Mouse (Mus musculus) limb, embryonic 15.5 days (tissue): ENCODE results near the gene Vangl2. TPM values are rescaled to one million over a fixed set of nuclear protein-coding genes. Genes with fewer than 3 reads are reported as not detected.

Experiments used
- ATAC-seq: fragments of 200-750 bp; cut with Nextera tagmentation; 2 replicates; pipeline ENCODE4 v1.8.0; 2017; ENCODE audit warnings: low read depth, moderate TSS enrichment; ENCODE audit not compliant: insufficient number of reproducible peaks, low FRiP score, low TSS enrichment
- H3K27ac ChIP-seq: fragments of 300-500 bp; sonication (generic); 2 replicates; pipeline ENCODE4 v1.5.1; 2015; ENCODE audit warnings: moderate library complexity, mild to moderate bottlenecking, inconsistent platforms
- H3K27me3 ChIP-seq: fragments of 300-500 bp; sonication (generic); 2 replicates; pipeline ENCODE4 v1.6.1; 2015; ENCODE audit warnings: inconsistent platforms
- H3K36me3 ChIP-seq: fragments of 300-500 bp; sonication (generic); 2 replicates; pipeline ENCODE4 v1.6.1; 2015; ENCODE audit warnings: inconsistent platforms
- H3K4me1 ChIP-seq: fragments of 300-500 bp; sonication (generic); 2 replicates; pipeline ENCODE4 v1.6.1; 2015; ENCODE audit warnings: inconsistent platforms
- H3K4me2 ChIP-seq: fragments of 300-500 bp; sonication (generic); 2 replicates; pipeline ENCODE4 v1.6.1; 2015; ENCODE audit warnings: mild to moderate bottlenecking, inconsistent platforms
- H3K4me3 ChIP-seq: fragments of 300-500 bp; sonication (generic); 2 replicates; pipeline ENCODE4 v1.5.1; 2015; ENCODE audit warnings: mild to moderate bottlenecking, inconsistent platforms
- H3K9ac ChIP-seq: fragments of 300-500 bp; sonication (generic); 2 replicates; pipeline ENCODE4 v1.6.1; 2015; ENCODE audit warnings: inconsistent platforms
- H3K9me3 ChIP-seq: fragments of 300-500 bp; sonication (generic); 2 replicates; pipeline ENCODE4 v1.6.1; 2016; ENCODE audit warnings: inconsistent platforms
- WGBS: fragments of 180-500 bp; shearing (Covaris S2); methylation state at CpG from one replicate; pipeline ENCODE4 v1.1.7; 2015; 5-methylcytosine and 5-hydroxymethylcytosine counted together
- polyA plus RNA-seq: library from polyadenylated mRNA; unstranded; fragments of >200 nt; fragmentation: Nextera tagmentation; extraction: Ambion mirVana; gene quantifications from 2 replicates; pipeline ENCODE4 v1.2.1, GENCODE M21; 2015

Gene Vangl2
- polyA plus RNA-seq, 1 experiment from 2014 or later: 14.3 TPM

DNA sequence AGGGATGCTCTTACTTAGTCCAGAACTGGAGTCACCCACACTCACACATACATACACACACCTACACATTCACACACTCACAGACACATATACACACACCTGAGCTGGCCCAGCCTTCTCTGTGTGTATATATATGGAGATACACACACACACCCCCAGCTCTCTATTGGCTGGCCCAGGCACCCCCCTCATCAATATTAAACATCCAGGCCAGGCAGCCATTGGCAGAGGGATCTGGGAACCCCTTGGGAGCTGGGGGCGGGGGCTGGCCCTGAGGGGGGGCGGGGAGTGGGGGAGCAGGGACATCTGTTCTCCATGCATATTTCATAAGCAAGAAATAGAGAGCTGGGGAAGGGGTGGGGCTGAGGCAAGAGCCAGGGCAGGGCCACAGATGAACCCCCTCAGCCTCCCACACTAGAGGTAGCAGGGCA lies 29.3 kb upstream of the Vangl2 start, which contains the start of gene Nhlh1:
Nhlh1 (minus strand) TSS at position 83 of the 431 bp plus-strand sequence.
- no peak within 1 kb of the TSS for H3K9ac ChIP-seq
- H3K9me3 ChIP-seq: no peaks in the 10 kb centered on the region
- no peak within 1 kb of the TSS for H3K4me2 ChIP-seq
- H3K4me1 ChIP-seq: peaks cover 22% of the 10 kb centered on the region
- H3K27me3 ChIP-seq: peaks cover 39% of the 10 kb centered on the region
- WGBS: 37% methylated on average over 2 of the region's 2 CpGs
- ATAC-seq: no peak; the same call in 1 of the 2 replicates
- H3K36me3 ChIP-seq: no peaks in the 10 kb centered on the region
- no peak within 1 kb of the TSS for H3K4me3 ChIP-seq
- H3K27ac ChIP-seq: no peak within 1 kb of the TSS

DNA sequence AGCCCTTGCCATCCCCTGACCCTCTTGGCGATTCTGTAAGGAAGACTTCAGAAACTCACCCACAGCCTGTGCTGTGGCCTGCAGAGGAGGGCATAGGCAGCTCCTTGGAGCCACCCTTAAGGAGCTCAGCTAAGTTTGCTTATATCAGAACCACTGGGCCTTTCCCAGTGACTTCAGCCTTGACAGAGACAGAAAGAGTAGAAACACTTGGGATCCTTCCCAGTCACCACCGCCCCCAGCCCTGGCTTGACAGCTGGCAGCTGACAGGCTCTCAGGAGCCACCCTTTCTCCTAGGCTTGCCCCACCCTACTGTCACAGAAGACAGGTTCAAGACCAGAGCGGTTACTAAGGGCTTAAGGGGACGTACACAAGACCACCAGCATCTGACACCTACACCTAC lies 28.0 kb upstream of the Vangl2 start:
- Histone ChIP-seq H3K4me2 (no peak overlapping the region), H3K4me1 (peaks cover 22% of the 10 kb centered on the region), H3K27me3 (peaks cover 47% of the 10 kb centered on the region), H3K9me3 (no peaks in the 10 kb centered on the region), H3K9ac (no peak overlapping the region), H3K4me3 (no peak overlapping the region), H3K27ac (no peak overlapping the region), H3K36me3 (no peaks in the 10 kb centered on the region)
- no peak for ATAC-seq
- 79% methylated on average over 4 of the region's 4 CpGs for WGBS

DNA sequence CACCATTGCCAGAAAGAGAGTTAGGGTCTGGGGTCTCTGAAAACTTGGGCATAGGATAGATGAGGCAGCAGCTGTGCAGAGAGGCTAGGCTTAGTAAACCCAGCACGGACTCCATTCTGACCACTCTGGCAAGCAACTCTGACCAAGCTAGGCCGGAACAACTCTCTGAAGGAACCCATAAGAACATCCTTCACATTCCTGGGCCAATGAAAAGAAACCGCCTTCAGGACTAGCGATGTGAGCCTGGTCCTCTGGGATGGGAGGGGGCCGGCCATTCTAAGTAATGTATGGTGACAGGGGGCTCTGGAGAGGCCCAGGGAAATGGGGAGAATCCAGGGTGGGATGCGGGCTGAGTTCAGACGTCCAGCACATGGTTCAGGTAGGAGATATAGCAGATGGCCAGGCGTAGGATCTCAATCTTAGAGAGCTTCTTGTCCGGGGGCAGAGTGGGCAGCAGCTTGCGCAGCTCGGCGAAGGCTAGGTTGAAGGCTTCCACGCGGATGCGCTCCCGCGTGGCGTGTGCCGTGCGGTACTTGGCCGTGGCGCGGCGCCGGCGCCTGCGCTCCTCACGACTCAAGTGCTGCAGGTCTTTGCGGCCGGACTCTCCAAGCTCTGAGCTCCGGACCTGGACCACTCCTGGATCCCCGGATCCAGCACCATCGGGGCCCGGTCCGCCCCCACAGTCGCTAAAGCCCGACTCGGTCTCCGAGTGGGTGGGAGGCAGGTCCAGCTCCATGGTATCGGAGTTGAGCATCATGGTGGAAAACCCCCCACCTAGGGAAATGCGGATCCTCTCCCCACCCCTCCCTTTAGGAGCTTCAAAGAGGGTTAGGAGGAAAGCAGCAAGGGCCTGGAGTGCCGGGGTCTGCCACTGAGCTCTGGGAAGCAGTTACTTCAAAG lies 25.5 kb upstream of the Vangl2 start:
- 5% methylated on average over 42 of the region's 42 CpGs for WGBS
- H3K4me2 ChIP-seq: peak overlapping the region; percentile 51
- no peaks in the 10 kb centered on the region for H3K9me3 ChIP-seq
- no peaks in the 10 kb centered on the region for H3K36me3 ChIP-seq
- H3K27ac ChIP-seq: no peak overlapping the region
- H3K4me1 ChIP-seq: peaks cover 24% of the 10 kb centered on the region
- H3K27me3 ChIP-seq: peaks cover 47% of the 10 kb centered on the region
- no peak for ATAC-seq
- 0 out of 2 replicates have a peak overlapping the region, but pooled peaks have one; percentile 8 for H3K9ac ChIP-seq
- H3K4me3 ChIP-seq: peak overlapping the region; percentile 28

DNA sequence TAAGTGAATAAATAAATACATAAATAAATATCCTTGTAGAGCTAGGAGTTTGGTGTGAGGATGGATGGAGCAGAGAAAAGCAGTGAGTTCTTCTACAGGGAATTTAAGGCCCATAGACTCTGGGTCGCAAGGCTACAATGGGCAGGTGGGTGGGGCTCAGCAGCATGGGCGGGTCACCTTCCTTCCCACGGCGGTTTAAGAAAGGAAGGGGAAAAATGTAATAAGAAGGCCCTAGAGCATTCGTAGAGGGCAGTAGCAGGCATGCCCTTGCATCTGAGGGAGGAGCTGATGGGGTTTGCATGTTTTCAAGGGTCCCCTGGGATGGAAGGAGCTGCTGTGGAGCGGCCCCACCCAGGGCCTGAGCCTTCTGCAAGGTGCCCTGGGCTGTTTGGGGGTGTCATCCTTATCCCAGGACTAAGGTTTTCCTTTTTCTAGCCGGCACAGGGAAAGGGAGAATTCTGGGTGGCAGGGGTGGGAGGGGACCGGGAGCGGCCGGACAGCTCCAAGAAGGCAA lies 24.6 kb upstream of the Vangl2 start:
- H3K4me3 ChIP-seq: no peak overlapping the region
- no peak overlapping the region for H3K27ac ChIP-seq
- no peaks in the 10 kb centered on the region for H3K9me3 ChIP-seq
- H3K4me2 ChIP-seq: no peak overlapping the region
- H3K9ac ChIP-seq: no peak overlapping the region
- no peak for ATAC-seq
- WGBS: 14% methylated on average over 10 of the region's 10 CpGs
- H3K27me3 ChIP-seq: peaks cover 47% of the 10 kb centered on the region
- H3K36me3 ChIP-seq: no peaks in the 10 kb centered on the region
- H3K4me1 ChIP-seq: peaks cover 25% of the 10 kb centered on the region

DNA sequence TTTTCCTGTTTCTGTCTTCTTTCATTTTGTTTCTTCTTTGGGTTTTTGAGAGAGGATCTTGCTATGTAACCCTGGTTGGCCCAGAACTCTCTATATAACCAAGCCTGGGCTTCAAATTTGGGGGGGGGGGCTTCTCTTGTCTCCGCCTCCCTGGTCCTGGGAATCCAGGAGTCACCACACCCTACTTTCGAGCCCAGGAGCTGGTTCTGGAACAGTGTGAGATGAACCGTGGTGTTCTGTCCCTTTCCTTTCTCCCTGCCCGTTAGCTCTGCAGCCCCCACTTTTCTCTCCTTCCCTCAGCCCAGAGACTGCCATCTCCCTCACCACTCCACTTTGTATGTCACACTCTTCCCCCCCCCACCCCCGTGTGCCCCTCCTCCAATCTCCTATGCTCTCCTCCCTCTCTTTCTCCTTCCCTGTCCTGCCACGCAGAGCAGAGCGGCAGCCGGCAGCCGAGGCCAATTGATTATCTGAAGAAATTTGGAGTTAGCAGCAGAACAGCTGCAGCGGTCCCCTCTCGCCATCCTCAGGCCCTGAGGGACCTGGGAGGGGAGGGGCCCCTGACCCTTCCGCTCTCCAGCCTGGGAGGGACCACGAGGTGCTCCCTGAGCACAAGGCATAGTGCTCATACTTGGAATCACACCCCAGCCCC lies 21.0 kb upstream of the Vangl2 start:
- H3K4me1 ChIP-seq: peaks cover 28% of the 10 kb centered on the region
- no peaks in the 10 kb centered on the region for H3K36me3 ChIP-seq
- H3K4me3 ChIP-seq: no peak overlapping the region
- no peak for ATAC-seq
- no peak overlapping the region for H3K27ac ChIP-seq
- no peaks in the 10 kb centered on the region for H3K9me3 ChIP-seq
- H3K4me2 ChIP-seq: no peak overlapping the region
- 27% methylated on average over 13 of the region's 13 CpGs for WGBS
- H3K27me3 ChIP-seq: peaks cover 23% of the 10 kb centered on the region
- H3K9ac ChIP-seq: no peak overlapping the region

DNA sequence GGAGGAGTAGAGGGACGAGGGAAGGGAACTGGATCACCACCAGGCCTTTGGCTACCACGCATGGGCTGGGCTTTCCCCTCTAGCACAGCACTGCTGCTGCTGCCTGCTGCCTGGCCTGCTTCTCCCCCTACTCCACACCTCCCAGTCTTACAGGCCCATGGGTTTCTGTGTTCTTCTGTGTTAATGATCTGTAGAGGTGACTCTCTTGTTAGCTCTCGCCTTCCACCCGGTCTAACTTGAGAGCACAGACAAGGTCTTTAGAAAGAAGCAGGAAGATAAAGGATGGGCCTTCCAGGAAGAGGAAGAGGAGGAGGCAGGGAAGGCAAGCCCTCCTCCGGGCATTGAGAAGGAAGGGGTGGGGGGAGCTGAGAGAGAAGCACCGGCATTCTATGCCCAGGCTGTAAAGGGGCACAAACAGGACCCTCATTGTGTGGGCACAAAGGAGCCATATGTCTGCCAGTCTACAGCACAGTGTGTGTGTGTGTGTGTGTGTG lies 20.0 kb upstream of the Vangl2 start:
- 0 out of 2 replicates have a peak overlapping the region, but pooled peaks have one; percentile 1 for H3K4me2 ChIP-seq
- peaks cover 19% of the 10 kb centered on the region for H3K4me1 ChIP-seq
- H3K36me3 ChIP-seq: no peaks in the 10 kb centered on the region
- H3K9me3 ChIP-seq: no peaks in the 10 kb centered on the region
- peaks cover 14% of the 10 kb centered on the region for H3K27me3 ChIP-seq
- ATAC-seq: no peak
- H3K27ac ChIP-seq: no peak overlapping the region
- WGBS: 42% methylated on average over 6 of the region's 6 CpGs
- H3K9ac ChIP-seq: no peak overlapping the region
- no peak overlapping the region for H3K4me3 ChIP-seq

DNA sequence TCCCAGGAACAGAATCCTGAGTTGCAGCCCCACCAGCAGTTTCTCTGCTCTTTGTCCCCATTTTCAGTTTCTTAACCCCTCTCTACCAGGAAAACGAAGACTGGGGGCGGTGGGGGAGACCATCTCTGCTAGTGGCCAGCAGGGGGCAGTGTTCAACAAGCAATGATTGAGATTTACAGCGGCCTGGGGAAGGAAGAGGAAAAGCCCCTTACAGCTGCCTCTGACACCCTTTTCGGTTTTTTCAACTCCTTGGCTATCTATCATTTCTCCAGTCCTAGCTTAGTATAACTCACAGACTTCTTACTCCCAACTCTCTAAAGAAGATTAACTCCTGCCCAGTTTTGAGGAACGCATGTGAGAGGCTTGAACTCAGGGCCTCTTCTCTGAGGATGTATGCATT lies 18.7 kb upstream of the Vangl2 start:
- no peak overlapping the region for H3K4me2 ChIP-seq
- H3K4me3 ChIP-seq: no peak overlapping the region
- ATAC-seq: no peak
- no peaks in the 10 kb centered on the region for H3K36me3 ChIP-seq
- no peaks in the 10 kb centered on the region for H3K9me3 ChIP-seq
- H3K4me1 ChIP-seq: peaks cover 13% of the 10 kb centered on the region; the same call in 1 of the 2 replicates
- peaks cover 3% of the 10 kb centered on the region; the same call in 1 of the 2 replicates for H3K27me3 ChIP-seq
- H3K27ac ChIP-seq: no peak overlapping the region
- 11% methylated on average over 5 of the region's 5 CpGs for WGBS
- no peak overlapping the region for H3K9ac ChIP-seq

DNA sequence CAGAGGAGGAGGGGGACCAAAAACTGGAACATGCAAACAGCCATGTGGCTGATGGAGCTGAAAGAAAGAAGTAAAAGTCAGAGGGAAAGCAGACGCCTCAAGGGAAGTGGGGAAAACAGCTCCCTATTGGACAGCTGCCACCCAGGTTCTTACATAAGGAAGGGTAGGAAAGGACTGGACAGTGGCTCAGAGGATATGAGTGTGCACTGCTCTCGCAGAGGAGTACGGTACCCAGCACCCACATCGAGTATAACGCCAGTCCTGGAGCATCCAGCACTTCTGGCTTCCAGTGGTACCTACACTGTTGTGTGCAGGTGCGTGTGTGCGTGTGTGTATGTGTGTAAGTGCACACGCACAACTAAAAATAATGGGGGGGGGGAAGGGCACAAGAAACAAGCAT lies 18.2 kb upstream of the Vangl2 start:
- ATAC-seq: no peak
- H3K9ac ChIP-seq: no peak overlapping the region
- no peak overlapping the region for H3K4me3 ChIP-seq
- no peak overlapping the region for H3K27ac ChIP-seq
- no peak overlapping the region for H3K4me2 ChIP-seq
- H3K27me3 ChIP-seq: no peaks in the 10 kb centered on the region; the same call in 1 of the 2 replicates
- H3K36me3 ChIP-seq: no peaks in the 10 kb centered on the region
- peaks cover 13% of the 10 kb centered on the region; the same call in 1 of the 2 replicates for H3K4me1 ChIP-seq
- H3K9me3 ChIP-seq: no peaks in the 10 kb centered on the region
- WGBS: 73% methylated on average over 8 of the region's 8 CpGs

DNA sequence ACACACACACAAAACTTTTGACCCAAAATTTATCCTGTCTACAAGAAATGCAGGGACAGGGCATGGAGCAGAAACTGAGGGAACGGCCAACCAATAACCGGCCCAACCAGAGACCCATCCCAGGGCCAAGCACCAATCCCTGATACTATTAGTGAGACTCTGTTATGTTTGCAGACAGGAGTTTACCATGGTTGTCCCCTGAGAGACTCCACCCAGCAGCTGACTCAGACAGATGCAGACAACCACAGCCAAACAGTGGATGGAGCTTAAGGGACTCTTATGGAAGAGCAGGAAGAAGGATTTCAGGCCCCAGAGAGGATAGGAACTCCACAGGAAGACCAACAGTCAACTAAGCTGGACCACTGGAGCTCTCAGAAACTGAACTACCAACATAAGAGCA lies 1.7 kb upstream of the Vangl2 start:
- H3K36me3 ChIP-seq: no peaks in the 10 kb centered on the region
- no peak overlapping the region for H3K4me3 ChIP-seq
- no peak overlapping the region for H3K9ac ChIP-seq
- H3K9me3 ChIP-seq: no peaks in the 10 kb centered on the region
- H3K27ac ChIP-seq: no peak overlapping the region
- WGBS: 92% methylated on average over 2 of the region's 2 CpGs
- peaks cover 23% of the 10 kb centered on the region for H3K4me1 ChIP-seq
- ATAC-seq: no peak
- H3K4me2 ChIP-seq: no peak overlapping the region
- no peaks in the 10 kb centered on the region for H3K27me3 ChIP-seq

DNA sequence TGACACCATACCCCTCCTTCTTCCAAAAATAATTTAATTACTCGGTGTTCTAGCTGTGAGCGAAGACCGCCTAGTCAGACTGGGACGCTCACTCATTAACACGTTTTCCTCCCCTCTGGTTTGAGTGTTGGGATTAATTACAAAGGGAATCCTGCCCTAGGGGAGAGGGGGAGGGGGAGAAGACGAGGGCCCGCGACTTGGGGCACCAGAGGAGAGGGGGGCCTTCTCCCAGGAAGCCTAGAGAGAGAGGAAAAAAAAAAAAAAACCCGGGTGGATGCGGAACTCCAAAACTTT lies 488 bp downstream of the Vangl2 start:
- peak overlapping the region; percentile 93 for H3K27ac ChIP-seq
- H3K4me1 ChIP-seq: peaks cover 33% of the 10 kb centered on the region
- H3K9ac ChIP-seq: peak overlapping the region; percentile 69
- H3K9me3 ChIP-seq: no peaks in the 10 kb centered on the region
- H3K4me3 ChIP-seq: peak overlapping the region; percentile 59
- 7% methylated on average over 10 of the region's 10 CpGs for WGBS
- no peaks in the 10 kb centered on the region for H3K27me3 ChIP-seq
- no peak for ATAC-seq
- peak overlapping the region; percentile 68 for H3K4me2 ChIP-seq
- no peaks in the 10 kb centered on the region for H3K36me3 ChIP-seq

DNA sequence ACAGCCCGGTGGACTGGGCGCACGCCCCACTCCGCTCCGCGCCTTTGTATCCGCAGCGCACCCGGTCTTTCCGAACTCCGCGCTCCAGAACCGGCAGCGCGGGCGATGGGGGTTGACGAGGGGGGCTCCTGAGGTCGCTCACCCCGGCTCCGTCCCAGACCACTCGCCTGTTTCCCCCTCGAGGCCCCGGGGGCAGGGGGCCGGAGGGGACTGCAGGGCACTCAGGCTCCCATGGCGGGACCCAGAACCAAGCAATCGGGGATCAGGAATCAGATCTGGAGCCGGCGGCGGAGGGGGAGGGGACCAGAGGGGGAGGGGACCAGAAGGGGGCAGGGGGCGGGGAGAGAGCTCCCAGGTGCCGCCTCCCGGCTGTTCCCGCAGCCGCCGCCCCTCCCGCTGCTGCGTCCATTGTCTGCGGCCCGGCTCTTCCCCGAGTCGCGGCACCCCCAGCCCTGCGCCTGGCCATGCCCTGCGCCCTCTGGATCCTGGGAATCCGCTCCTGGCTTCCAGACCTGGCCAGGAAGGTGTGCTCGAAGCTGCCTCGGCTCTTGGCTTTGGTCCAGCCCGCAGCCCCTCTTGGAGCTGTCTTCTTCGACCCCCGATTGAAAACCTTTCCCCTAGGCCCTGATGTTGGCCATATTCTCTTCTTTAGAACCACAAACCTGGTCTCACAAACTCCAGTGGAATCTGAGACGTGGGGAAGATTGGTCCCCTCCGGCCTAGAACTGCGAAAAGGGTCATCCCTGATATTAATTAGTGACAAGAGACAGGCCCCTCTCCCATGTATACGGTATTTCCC lies 1.0 kb downstream of the Vangl2 start:
- H3K9ac ChIP-seq: peak overlapping the region; percentile 69
- H3K4me3 ChIP-seq: peak overlapping the region; percentile 59
- H3K4me1 ChIP-seq: peaks cover 35% of the 10 kb centered on the region
- ATAC-seq: peak; percentile 77
- H3K36me3 ChIP-seq: no peaks in the 10 kb centered on the region
- H3K27ac ChIP-seq: peak overlapping the region; percentile 93
- no peaks in the 10 kb centered on the region for H3K9me3 ChIP-seq
- H3K27me3 ChIP-seq: no peaks in the 10 kb centered on the region
- peak overlapping the region; percentile 68 for H3K4me2 ChIP-seq
- under 1% methylated on average over 40 of the region's 54 CpGs for WGBS
